Mouse (Mus musculus) layer of hippocampus, postnatal 14 days (tissue): Measurements from ENCODE around the gene Fgfr2. TPM values are rescaled to one million over a fixed set of nuclear protein-coding genes. Genes with fewer than 3 reads are reported as not detected.
A peak's percentile ranks its signal among the peaks of the same experiment; 100 is the strongest.

Experiments used
- DNase-seq, 2 experiments: peaks; one replicate each; pipeline ENCODE4 v3.0.0; 2021 to 2022; ENCODE audit warnings: low spot score in 2 of 2, mixed read lengths in 1 of 2
- total RNA-seq, 2 experiments: library from RNA; stranded (reverse); gene quantifications; 2 replicates each; pipeline ENCODE4 v1.2.3; 2021

The Fgfr2 gene
- total RNA-seq, 2 experiments from 2014 or later: 38.3 to 40.2 TPM

DNA sequence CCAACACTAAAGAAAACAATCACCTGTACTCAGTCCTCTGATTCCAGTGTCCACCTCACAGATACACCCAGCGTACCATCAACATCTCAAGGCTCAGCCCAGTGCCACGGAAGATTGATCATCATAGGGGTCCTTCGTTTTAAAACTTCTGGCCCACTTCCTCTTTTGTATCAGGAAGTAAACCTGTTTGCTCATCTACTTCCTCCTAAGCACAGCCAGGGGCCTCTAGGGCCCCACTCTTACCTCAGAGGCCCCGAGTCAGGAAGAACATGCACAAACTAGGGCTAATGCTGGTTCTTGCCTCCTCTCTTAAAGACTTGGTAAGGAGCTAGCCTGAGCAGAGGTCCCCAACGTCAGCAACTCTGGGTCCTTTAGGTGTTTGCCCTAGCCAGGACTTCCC, 799.7 kb downstream of the Fgfr2 start:
- no peak for DNase-seq

DNA sequence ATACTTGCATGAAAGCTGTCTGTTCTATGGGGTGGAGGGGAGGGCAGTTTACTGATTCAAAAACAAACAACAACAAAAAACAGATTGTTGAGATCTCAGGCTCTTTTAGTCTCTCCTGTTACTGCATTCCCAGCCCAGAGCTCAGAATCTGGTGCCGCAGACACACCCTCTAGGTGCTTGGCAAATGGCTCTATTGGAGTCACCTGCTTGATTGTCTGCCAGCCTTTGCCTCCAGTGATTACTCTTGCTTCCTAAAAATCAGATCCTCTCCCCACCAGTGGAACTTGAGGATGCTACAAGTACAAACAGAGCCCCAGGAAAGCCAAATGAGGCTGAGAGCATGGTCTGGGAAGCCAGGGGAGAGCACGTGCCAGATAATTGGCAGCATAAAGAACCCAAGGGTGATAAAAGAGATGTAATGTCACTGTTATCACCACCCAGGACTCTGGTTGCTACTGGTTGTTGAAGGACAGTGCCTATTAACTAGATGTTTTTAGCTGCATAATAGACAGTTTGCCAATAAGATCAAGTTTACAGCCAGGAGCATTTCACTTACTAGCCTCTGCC, 801.7 kb downstream of the Fgfr2 start:
- no peak for DNase-seq

DNA sequence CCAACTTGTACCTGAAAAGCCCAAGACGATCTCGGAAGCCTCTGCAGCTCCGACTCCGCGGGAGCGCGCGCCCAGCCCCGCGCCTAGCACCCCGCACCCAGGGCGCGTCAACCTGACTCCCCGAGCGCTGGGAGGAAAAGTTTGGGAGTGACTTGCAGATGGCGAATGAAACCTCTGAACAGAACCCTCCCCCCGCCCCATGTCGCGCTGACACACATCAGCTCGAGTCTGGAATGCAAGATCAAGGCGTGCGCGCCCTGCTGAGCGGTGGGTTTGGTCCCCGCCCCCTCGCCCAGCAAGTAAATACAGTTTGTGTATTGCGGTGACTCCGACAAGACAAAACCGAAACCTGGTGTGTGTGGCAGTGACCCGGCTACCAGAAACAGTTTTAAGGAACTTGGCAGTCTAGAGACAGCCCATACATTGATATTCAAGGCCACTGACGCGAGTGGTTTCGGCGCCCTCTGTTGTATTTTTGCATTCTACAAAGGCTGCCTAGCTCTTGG, 806.1 kb downstream of the Fgfr2 start, which contains the start of gene Chst15:
TSS of gene Chst15 (minus strand) at position 193 of the 506 bp plus-strand sequence.
- DNase-seq: peak; percentile 54 to 68

DNA sequence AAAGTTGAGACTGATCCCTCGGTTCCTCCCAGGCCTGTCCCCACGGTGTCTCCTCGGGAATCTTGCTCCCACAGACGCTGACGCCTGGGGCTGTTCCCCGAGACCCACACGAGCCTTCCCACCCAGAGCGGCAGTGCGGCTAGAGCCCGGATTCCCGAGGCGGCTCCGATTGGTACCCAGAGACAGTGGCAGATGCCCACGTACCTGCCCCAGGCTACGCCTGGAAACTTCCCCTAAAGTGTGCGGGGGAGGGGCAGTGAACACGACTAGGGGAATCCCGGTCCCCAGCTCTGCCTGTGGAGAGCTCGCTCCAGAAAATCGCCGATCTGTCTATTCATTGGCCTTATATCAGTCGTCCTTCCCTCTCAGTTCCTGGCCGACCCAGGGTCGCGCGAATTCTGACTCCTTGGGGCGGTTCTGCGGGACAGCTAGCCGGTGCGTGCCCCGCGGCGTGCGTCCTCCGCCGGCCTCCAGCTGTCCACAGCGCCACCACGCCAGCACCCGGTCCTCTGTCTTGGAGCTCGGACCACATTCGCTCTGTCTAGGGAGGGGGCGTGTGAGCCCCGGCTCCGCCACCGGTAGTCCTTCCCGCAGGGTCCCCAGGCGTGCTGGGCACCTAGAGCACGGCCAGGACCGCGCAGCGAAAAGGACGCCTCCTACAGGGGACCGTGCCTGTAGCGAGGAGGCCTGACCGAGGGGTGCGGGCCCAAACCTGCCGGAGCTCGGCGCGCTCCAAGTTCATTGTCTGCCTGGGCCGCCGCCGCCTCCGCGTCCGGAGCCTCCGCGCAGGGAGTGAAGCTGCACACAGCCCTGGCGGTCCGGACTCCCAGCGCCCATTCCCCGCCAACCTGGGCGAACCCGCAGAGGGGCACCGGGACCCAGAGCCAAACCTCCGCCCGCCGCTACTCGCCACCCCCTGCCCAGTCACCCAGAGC, 806.8 kb downstream of the Fgfr2 start:
- peak; percentile 51 to 62 for DNase-seq

DNA sequence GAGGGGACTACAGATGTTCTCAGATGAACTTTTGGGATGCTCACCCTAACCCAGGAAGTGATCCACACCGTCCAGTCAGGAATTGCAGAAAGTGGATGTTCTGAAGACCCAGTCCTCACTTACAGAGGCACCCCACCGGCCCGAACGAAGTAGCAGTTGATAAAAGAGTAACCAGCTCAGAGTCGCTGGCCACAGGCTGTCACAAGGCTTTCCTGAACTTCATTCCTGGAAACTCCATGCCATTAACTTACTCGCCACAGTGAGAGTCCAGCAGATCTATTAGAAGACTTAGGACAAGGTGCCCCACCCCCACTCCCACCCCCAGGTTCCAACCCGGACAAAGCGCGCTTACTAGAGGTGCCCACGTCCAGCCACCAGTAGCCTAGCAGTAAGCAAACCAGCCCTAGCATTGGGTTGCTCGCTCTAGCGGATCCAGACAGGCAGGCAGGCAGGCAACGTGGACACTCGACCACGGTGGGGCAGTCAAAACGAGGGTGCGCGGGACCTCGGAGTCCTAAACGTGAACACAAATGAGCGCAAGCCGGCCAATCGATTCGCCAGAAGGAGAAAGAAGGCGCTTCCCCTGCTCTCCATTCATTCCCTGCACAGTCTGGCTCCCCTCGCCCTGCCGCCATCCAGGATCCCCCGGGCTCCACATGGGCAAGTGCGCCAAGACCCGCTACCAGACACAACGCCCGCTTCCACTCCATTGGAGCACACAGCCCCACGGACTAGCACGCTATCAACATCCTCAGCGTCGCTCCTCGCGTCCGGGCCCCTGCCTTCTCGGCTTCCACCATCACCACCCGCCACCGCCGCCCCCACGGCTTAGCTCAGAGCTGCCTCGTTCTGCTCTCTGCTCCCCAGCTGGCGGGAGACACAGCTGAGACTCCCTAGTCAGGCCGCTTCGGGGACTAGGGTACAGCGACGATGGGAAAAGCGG, 807.7 kb downstream of the Fgfr2 start:
- DNase-seq: peak; percentile 59 to 74

DNA sequence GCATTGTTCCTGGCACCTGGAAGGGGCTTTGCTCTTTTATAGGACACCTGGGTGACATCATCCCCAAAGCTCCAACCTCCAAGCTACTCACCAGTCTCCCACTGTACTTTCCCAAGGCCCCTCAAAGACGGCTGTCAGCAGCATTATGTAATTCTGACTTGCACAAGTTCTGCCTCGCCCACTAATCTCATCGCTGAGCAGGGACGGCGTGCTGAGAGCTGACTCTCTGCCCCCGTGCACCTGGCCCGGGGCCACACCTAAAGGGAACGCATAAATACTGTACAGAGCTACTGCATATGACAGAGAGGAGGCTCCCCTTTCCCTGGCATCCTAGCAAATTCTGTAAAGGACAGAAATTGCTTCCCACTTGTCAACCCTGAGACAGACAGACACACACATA, 810.8 kb downstream of the Fgfr2 start:
- no peak for DNase-seq

DNA sequence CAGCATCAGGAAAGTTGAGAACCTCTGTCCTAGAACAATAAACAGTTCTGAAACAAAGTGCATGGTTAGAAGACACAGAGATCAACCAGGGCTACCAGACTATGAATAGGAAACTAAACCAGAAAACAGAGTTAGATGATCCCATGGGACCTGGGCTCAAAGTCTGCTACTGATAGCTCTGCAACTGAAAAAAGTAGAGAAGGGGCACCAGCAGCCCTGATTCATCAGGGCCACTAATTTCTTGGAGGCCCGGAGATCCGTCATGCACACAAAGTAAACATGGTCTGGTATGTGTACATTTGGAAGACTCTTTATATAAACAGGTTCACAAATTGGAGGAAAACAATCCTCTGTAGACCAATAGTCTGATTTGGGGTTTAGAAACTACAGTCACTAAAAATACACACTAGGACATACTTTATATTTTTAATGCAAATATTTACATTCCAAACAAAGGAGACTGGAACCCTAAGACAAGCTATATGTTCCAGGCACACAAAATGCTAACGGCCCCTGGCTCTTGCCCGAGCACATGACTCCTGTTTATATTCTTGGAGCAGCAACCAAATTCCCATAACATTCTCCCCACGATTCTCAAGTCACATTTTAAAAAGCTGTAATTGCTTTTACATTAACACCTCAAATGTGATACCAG, 814.5 kb downstream of the Fgfr2 start:
- DNase-seq: no peak

DNA sequence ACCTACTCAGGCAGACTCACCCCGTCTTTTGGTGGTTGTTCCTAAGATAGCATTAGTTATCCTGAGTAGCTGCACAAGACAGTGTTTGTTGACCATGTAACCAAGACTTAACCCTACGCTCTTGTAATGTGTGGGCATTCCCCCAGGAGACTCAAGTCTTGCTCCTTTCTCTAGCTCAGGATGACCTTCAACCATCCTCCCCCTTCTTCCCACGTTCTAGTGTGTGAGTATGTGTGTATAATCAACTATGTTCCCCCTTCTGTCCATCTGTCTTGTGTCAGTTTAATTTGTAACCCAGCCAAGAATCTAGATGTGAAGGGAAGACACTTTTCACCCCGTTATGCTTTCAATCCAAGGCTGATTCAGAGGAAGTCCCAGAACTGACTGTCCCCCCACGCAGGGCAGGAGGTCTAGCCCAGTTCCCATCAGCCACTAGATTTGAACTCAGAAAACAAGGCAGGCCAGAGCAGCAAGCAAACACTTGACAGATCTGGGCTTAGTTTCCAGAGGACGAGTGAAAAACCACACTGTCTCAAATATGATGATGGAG, 815.4 kb downstream of the Fgfr2 start:
- DNase-seq: no peak

DNA sequence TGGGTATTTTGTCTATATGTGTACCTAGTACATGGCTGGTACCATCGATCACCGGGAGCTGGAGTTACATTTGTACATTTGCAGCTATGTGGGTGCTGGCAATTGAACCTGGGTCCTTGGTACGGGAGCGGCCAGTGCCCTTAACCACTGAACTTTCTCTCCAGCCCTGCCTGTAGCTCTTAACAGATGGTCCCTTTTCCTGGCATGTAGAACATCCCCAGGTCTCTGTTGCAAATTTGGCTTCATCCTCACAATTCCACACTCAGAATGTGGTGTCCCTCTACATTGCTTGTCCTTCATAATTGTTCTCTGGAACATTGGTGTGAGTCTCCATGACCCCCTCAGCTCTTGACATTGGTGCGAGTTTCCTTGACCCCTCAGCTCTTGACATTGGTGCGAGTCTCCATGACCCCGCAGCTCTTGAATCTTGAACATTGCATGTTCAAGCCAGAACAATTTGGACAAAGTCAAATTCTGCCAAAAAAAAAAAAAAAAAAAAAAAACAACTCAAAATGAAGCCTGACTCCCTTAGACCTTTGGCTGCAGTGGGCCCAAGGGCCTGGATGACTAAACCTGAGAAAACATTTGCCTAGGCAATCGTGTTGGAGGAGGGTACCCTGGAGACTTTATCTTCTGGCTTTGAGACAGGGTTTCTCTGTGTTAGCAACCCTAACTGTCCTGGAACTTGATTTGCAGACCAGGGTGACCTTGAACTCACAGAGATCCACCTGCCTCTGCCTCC, 816.3 kb downstream of the Fgfr2 start:
- DNase-seq: no peak

DNA sequence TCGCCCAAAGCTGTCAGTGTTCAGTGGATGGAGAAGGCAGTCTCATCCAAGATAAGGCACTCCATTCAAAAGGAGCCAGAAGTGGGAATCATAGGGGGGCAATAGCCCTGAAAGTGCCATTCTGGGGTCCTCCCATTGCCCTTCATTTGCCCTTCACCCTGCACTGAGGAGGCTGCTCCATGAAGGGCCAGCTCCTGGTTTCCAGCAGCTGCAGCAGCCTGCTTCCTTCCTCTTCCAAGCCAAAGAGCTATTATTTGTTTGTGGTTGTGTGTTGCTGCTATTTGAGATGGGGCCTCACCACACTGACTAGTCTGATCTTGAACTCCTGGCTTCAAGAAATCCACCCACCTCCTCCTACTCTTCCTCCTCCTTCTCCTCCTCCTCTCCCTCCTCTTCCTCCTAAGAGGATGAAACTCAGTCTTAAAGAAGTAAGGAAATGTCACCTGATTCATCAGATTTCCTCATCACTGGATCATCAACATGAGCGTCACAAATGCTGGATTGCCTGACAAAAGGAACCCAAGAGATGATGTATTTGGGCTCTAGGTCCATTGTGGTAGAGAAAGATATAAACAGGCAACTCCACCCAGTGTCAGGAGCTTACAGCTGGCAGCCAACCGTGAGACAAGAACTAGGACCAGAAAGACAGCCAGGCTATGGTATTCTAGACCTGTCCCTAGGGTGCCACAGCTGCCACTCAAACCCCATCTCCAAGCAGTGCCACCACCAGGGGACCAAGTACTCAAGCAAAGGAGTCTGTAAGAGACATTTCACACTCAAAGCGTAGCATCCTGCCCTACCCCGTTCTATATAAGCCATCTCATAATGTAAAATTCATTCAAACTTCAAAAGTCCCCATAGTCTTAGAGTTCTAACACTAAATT, 817.4 kb downstream of the Fgfr2 start:
- DNase-seq: no peak

DNA sequence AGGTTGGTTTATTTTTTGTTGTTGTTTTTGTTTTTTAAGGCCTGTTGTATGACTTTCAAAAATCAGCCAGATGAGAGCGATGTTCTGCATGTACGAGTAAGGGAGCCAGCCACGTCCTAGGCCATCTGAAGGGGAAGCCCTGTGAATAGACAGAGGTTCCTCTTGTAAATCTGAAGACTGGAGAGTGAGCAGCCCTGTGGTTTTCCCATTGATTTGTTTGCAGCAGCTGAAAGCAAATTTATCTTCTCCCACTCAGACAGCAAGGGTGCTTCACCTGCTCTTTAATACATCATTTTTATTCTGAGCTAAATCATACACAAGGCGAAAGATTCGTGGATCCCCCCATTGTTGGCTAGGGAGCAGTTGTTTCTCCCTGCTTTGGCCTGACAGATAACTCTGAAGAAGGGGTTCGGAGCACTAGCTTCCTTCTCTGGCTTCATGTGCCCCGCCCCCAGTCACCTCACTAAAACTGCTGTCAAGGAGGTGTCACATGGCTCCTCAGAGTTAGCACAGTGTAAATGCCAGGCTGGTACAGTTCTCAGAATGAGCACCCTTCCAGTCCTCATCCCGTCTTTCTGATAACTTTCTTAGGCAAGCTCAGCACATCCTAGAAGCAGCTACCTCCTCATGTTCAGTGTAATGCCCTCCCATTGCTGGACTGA, 818.6 kb downstream of the Fgfr2 start:
- no peak for DNase-seq

DNA sequence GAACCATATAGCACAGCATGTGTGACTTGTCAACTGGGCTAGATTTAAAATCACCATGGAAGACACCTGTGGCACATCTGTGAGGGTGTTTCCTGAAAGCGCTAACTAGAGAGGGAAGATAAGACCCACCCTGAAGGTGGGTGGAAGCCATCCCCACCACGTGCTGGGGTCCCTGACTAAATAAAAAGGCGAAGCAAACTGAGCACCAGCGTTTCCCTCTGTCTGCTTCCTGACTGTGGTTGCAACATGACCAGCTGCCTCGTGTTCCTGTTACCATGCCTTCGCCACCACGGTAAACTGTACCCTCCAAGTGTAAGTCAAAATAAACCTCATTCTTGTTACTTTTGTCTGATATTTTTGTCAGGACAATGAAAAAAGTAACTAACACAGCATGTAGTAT, 819.2 kb downstream of the Fgfr2 start:
- DNase-seq: no peak

DNA sequence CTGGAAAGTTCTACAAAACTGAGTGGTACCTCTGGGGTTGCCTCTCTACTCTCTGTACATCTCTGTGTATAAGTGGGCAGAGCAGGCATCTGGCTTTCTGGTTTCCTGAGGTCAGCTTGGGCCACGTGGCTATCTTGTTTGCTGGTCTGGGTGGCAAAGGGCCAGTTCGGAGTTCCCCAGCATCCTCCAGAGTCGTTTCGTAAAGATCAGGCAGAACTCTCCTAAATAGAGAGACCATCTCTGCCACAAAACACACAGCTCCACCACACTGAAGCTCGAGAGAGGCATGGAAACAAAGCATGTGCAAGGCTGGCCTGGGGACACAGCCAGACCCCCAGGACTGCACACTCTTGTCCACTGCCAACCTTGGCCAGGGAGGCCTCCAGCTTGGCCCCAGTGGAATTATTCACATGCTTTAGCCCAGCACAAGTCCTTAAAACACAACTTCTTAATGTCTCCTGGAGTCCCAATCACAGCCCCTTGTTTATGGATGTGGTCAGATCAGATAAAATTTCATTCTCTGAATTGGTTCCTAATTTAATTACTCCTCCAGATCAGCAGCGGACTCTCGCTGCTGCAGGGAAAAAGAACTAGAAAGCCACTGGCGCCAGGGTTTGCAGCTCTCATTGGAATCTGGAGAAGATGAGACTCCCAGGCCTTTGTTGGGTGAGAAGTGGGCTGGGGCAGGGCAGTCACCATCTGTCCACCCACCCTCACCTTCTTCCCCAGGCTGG, 820.5 kb downstream of the Fgfr2 start:
- no peak for DNase-seq

DNA sequence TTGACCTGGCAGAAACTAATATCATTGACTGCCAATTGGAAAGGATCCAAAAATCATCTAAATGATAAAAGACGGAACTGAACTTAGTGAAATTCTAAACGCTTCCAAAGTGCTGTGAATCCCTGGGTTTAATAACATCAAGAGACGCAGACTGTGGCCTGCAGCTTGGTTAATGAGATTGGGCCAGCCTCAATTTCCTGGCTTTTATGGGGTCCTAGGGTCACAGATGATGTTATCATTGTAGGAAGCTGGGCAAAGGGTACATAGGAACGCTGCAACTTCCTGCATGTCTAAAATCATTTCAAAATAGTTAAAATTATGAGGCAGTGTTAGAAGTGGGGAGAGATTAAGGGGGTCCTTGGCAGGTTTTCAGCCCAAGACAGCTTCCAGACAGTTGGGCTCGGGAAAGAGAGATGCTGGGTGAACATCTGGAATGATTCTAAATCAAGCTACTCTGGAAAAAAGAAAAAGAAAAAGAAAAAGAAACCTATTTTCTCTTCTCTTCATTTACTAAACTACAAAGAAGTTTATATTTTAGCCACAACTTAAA, 823.4 kb downstream of the Fgfr2 start:
- DNase-seq: no peak

DNA sequence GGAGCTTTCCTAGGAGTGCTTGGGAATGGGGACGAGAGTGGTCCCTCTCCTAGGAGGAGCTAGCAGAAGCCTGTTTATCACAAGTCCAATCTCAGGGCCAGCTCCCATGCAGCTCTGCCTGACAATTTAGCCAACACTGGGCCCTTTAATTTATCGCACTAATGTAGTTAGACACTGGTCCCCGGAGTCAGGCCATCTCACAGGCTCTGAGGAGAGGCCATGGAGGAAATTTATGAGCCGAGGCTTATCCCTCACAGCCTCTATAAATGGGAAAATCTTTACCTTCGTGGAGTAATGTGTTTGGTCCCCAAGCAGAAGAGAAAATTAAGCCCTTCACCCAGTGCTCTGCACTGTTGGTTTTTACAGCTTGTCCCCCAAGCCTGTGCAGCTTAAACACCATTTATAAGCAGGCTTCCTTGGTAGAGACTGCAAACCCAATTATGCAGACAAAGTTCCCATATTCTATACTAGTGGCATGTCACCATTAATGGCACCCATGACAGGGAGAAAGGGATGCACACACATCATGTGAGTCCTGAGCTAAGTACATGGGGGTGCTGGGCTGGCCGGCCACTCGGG, 824.6 kb downstream of the Fgfr2 start:
- no peak for DNase-seq

DNA sequence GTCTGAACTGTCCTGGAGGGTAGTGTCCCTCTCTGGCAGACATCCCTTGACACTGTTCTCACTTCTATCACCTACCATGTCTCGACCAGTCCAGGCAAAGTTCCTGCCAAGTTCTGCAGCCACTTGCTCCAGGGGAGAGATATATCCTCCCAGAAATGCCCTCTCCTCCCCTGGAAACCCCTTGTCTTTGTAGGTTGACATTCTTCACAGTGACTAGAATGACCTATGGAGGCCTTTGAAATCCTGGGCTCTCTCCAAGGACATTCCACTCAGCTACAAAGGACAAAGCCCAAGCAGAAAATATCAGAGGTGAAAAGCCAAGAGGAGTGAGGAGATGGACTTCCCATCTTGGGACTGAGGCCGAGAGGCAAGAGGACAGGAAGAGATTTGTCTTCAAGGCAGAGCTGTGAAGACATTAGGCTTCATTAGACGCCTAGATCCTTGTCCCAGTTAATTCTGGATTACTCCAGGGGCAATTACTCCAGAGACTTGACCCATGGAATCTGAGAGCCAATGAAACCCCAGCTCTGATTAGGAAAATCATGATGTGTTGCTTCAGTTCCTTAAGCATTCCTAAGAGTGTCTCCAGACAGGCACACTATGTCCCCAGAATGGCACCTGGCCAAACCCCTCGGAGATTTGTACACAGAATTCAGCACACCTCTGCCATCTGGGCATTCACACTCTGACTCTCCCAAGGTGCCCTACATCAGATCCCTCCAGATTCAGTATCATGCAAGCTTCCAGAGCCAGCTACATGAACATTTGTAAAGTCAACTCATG, 826.3 kb downstream of the Fgfr2 start:
- DNase-seq: no peak
